Comparison of ENCODE assay signal across 8 mouse cellular contexts in the genomic region with DNA sequence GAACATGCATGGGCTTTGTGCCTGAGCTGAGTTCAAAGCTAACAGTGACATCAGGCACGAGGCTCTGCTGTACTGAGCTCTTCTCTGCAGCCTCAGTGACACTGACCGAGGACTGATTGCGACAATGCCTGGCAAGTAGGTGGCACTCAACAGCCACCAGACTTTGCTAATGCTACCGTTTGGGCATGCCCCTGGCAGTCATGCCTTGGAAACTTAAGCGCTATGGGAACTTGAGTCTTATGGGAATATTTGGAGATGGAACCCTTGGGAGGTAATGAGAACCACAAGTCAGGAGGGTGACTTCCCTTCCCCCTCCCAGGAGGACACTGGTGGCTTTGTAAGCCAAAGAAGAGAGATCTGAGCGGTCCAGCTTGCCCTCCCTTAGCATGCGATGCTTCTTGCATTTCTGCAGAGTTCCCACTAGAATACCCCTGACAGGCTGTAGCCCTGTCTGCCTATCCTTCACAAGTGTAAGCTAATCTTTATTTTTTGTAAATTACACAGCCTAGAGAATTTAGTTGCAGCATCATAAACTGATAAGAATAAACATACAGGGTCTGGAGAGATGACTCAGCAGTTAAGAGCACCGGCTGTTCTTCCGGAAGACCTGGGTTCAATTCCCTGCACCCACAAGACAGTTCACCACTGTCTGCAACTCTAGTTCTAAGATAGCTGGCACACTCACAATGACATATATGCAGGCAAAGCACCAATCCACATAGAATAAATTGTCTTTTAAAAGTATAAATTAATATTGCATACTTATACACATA.
DNase-seq lines count a peak whose midpoint lies in the region; ATAC-seq lines count a peak whose summit lies in the region.

No protein-coding gene starts in this region.

- no peaks in the 10 kb centered on the region for H3K27me3 ChIP-seq in kidney, embryonic 16.5 days (ENCODE audit: insufficient read depth, low read length)

- H3K36me3 ChIP-seq in kidney, embryonic 16.5 days (ENCODE audit: insufficient read depth, low read length) = no peaks in the 10 kb centered on the region

- H3K4me2 ChIP-seq in kidney, embryonic 16.5 days (replicated peaks; ENCODE audit: low read depth, low read length) = no peak overlapping the region

- H3K4me3 ChIP-seq in kidney, embryonic 16.5 days (ENCODE audit: low read length) = no peak overlapping the region

- H3K27ac ChIP-seq in kidney, embryonic 16.5 days (ENCODE audit: low read length) = no peak overlapping the region

- peak; percentile 24 for DNase-seq in embryo, embryonic 10.5 days (ENCODE audit: low spot score)
- DNase-seq in embryo, embryonic 10 days (ENCODE audit: low spot score) = no peak
- DNase-seq in retina, postnatal 1 day = peak; percentile 36
- no peak for DNase-seq in retina, embryonic 14.5 days (ENCODE audit: low spot score)
- peak; percentile 36 for DNase-seq in embryo, embryonic 9.5 days (ENCODE audit: extremely low spot score)
- peak; percentile 8 for DNase-seq in thymus, postnatal 25 days
- no peak for DNase-seq in gastrocnemius, postnatal 14 days

- intact Hi-C loops in gastrocnemius, postnatal 14 days (cut with DNase I; ENCODE audit: low total_unique reads) = no loop called here

- 53% methylated on average over 9 of the region's 9 CpGs for WGBS in kidney, embryonic 16.5 days

- ATAC-seq in kidney, embryonic 16.5 days (ENCODE audit: low FRiP score, low TSS enrichment) = no peak

- 0 out of 2 replicates have a peak, but pooled peaks cover 4% of the 10 kb centered on the region for H3K4me1 ChIP-seq in kidney, embryonic 16.5 days (ENCODE audit: insufficient read depth, low read length)

- H3K9ac ChIP-seq in kidney, embryonic 16.5 days (replicated peaks; ENCODE audit: low read length) = no peak overlapping the region

- H3K9me3 ChIP-seq in kidney, embryonic 16.5 days (ENCODE audit: low read length) = no peaks in the 10 kb centered on the region

Comparison
In these comparisons a context has a peak if more than half of its experiments do, and no peak if none do; other contexts are left out.
1. DNase-seq: peak in embryo, embryonic 10.5 days (single experiment), retina, postnatal 1 day (single experiment), embryo, embryonic 9.5 days (single experiment) and thymus, postnatal 25 days (single experiment); none in embryo, embryonic 10 days (single experiment), retina, embryonic 14.5 days (single experiment) and gastrocnemius, postnatal 14 days (single experiment).